Mouse (Mus musculus): ENCODE results near the gene Mpp3.

The Mpp3 gene

GRCm38 (mm10) chr11:101980603-101981157 lies 47.6 kb downstream of the Mpp3 start:
- in situ Hi-C loops (cut with MboI; ENCODE audit: low sequenced_read_pairs) = no loop called here

DNA sequence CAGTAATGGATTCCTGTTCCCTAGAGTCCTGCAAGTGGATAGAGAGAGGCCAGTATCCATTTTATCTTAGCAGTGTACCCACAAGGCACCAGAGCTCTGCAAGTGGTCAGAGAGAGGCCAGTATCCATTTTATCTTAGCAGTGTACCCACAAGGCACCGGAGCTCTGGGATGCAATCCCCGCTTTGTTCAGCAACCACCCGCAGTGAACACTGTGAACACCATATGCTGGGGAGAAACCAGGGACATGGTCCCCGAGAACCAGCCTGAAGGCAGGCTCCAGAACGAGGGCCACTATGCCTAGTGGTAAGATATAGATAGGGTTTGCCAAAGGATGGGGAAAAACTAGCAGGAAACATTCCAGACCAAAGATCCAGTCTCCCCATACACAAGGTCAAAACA lies 49.1 kb downstream of the Mpp3 start:
- in situ Hi-C loops (cut with MboI; ENCODE audit: low sequenced_read_pairs) = no loop called here

GRCm38 (mm10) chr11:101976949-101977348 lies 51.3 kb downstream of the Mpp3 start:
- in situ Hi-C loops (cut with MboI; ENCODE audit: low sequenced_read_pairs) = no loop called here

DNA sequence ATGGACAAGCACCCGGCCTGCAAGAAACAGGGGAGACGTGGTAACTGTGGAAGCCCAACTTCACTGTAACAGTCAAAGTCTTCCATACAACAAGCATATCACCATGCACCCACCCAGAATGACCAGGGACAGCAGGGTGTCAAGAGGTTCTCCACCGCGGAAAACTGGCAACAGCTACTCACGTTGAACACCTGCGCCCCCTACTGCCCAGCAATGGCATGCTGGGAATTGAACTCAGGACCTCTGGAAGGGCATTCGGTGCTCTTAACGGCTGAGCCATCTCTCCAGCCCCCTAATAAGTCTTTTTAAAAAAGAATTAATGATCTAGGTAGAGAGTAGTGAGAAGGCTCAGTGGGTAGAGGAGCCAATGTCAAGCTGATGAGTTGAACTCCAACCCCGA lies 53.3 kb downstream of the Mpp3 start:
- in situ Hi-C loops (cut with MboI; ENCODE audit: low sequenced_read_pairs) = no loop called here

DNA sequence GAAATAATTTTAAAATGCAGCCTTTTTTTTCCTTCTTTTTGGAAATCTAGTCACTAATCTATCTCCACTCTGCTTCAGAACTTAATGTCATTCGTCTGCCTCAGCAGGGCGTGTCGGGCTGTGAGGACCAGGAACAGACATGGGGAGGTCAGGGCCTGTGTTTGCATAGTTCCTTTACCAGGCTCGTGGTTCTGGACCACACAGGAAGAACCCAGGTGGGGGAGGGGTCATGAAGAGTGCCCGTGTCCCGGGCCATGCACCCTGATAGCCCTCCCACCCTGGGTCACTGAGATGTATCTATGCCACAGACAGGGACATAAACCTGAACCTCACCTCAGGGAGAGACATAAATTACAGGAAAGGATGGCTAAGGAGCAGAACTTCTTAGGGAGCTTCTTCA lies 54.1 kb downstream of the Mpp3 start:
- in situ Hi-C loops (cut with MboI; ENCODE audit: low sequenced_read_pairs) = no loop called here

- in situ Hi-C loops (cut with MboI; ENCODE audit: low sequenced_read_pairs) = no loop called here
Observed at GRCm38 (mm10) chr11:101973496-101973895, 54.8 kb downstream of the Mpp3 start.

DNA sequence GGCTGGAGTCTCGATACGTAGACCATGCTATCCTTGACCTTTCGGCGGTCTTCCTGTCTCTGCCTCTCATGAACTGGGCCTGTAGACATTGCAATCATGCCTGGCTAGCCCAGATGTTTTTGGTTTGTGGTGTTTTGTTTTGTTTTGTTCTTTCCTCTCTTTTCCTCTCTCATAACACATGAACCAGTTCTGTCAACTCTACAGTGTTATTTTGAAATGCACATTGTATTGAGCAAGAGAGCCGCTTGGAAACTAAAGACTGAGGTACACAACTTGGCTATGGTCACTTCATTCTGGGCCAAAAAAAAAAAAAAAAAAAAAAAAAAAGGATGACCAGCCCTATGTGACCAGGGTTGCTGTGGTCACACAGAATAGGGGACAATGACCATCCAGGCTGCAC lies 55.6 kb downstream of the Mpp3 start:
- in situ Hi-C loops (cut with MboI; ENCODE audit: low sequenced_read_pairs) = no loop called here

- in situ Hi-C loops (cut with MboI; ENCODE audit: low sequenced_read_pairs) = no loop called here
Observed at GRCm38 (mm10) chr11:101972097-101972496, 56.2 kb downstream of the Mpp3 start.

- in situ Hi-C loops (cut with MboI; ENCODE audit: low sequenced_read_pairs) = no loop called here
Observed at GRCm38 (mm10) chr11:101971410-101971809, 56.9 kb downstream of the Mpp3 start.

- in situ Hi-C loops (cut with MboI; ENCODE audit: low sequenced_read_pairs) = loop anchor here (5.0 kb wide), 1 partner anchor 48 kb away; no protein-coding TSS in a partner anchor
Observed at GRCm38 (mm10) chr11:101969835-101970234, 58.4 kb downstream of the Mpp3 start.

- in situ Hi-C loops (cut with MboI; ENCODE audit: low sequenced_read_pairs) = loop anchor here (5.0 kb wide), 1 partner anchor 46 kb away; no protein-coding TSS in a partner anchor
Observed at GRCm38 (mm10) chr11:101968791-101969190, 59.5 kb downstream of the Mpp3 start.

DNA sequence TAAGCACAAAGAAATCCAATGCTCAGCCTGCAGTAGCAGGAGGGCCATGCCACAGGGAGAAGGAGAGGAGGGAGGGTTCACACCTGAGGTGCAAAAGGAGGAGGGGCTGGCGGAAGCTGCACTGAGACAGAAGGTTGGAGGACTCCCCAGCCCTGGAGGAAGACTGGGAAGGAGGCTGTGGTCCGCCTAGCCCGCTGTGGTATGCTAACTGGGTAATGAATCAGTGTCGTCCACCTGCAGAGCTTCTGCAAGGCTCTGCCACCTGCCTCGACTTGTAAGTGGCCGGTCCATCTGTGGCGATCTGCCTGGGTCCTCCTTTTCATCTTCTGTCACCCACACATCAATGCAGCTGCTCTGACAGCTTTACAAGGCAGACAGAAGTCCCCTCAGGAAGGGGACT lies 60.0 kb downstream of the Mpp3 start:
- in situ Hi-C loops (cut with MboI; ENCODE audit: low sequenced_read_pairs) = loop anchor here (5.0 kb wide), 1 partner anchor 46 kb away; no protein-coding TSS in a partner anchor

DNA sequence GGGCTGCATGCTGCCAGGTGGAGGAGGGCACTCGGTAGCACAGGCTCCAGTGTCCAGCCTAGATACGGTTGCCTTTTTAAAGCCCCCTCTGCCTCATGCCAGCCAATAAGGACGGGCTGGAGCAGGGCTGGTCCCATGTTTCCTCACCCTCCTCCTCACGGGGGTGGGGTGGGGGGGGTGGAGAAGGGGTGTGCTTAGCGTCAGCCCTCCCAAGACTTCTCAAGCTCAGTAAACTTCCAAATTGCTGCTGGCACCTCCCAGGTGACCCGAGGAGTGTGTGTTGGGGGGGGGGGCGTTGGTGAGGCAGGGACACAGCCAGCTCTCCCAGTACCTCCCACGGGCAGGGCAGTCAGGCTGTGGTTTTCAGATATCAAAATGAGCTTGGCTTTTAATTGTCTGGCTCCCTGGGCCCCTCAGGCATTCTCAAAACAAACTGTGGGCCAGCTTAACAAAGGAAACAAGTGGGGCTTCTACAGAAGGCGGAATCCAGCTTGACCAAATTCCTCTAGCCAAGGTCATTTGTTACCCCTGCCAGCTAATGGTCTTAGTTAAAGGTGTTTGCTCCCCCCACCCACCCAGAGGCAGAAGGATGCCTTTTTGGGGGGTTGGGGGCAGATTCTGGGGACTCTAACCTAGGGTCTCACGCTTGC lies 61.2 kb downstream of the Mpp3 start, which contains the start of gene Sost:
Sost (minus strand) TSS at position 51 of the 650 bp plus-strand sequence.
- in situ Hi-C loops (cut with MboI; ENCODE audit: low sequenced_read_pairs) = loop anchor here (5.0 kb wide), 1 partner anchor 45 kb away; no protein-coding TSS in a partner anchor

GRCm38 (mm10) chr11:101965553-101965952 lies 62.7 kb downstream of the Mpp3 start:
- in situ Hi-C loops (cut with MboI; ENCODE audit: low sequenced_read_pairs) = loop anchor here (5.0 kb wide), 1 partner anchor 43 kb away; no protein-coding TSS in a partner anchor

DNA sequence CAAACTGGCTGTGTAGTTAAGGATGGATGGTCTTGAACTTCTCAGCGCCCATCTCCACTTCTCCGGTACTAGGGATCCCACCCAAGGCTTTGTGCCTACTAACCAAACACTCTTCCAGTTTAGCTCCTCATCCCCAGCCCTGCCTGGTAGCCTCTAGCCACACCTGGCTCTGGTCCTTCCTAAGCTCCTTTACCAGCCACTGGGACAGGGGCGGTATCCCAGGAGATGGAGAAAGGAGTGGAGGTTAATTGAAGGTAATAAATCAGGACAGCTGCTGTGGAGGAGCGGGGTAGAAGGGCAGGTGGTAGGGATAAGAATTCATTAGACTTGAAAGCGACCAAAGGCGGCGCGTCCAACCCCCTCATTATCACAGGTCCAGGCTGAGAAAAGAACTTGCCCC lies 63.6 kb downstream of the Mpp3 start:
- in situ Hi-C loops (cut with MboI; ENCODE audit: low sequenced_read_pairs) = loop anchor here (5.0 kb wide), 1 partner anchor 42 kb away; no protein-coding TSS in a partner anchor

GRCm38 (mm10) chr11:101963473-101964291 lies 64.6 kb downstream of the Mpp3 start:
- in situ Hi-C loops (cut with MboI; ENCODE audit: low sequenced_read_pairs) = no loop called here

GRCm38 (mm10) chr11:101963043-101963442 lies 65.2 kb downstream of the Mpp3 start:
- in situ Hi-C loops (cut with MboI; ENCODE audit: low sequenced_read_pairs) = no loop called here

- in situ Hi-C loops (cut with MboI; ENCODE audit: low sequenced_read_pairs) = no loop called here
Observed at GRCm38 (mm10) chr11:101957476-101957875, 70.8 kb downstream of the Mpp3 start.

DNA sequence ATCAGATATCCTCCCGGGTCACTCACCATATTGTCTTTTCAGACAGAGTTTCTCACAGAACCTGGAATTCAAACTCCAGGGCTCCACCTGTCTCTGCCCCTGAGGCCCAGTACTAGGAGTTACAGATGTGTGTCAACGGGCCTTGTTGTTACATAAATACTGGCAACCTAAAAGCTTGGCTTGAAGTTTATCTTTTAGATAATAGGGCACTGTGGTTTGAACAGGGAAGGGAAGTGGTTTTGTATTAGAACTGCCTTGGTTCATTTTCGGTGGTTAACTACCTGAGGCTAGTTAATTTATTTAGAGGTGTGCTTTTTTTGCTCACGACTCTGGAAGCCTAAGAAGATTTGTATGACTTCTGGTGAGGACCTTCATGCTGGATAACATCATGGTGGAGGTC lies 74.8 kb downstream of the Mpp3 start:
- in situ Hi-C loops (cut with MboI; ENCODE audit: low sequenced_read_pairs) = no loop called here

DNA sequence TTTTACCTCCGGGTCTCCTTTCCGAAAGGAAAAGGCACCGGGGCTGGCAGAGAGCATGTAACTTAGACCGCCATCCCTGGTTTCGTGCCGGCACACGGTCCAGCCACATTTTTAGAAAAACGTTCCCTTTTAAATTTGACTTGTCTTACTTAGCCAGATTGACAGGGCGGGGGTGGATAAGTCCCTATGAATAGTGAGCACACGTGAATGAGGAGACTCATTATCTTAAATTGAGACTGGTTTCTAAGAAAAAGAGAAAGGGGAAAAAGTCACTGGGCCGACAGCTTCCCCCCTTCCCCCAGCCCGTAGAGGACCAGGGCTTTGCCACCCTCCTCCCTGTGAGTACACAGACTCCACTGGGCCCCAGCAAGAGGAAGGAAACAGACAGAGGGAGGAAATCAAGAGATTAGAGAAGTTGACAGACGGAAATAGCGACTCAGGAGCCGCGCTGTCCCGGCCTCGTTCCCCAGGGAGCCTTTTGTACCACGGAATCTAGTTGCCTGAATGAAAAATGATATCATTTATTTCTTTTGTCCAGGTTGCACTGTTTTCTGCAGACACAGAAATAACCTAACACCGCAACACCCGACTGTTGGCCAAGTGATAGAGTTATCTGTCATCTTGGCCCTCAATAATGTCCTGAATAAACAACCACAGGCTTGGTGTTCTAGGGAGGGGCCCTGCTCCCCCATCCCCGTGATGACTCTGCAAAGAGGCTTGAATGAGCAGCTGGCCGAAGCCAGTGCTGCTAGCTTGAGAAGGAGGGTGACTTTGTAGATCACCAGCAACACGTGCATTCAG lies 75.5 kb downstream of the Mpp3 start:
- in situ Hi-C loops (cut with MboI; ENCODE audit: low sequenced_read_pairs) = no loop called here

DNA sequence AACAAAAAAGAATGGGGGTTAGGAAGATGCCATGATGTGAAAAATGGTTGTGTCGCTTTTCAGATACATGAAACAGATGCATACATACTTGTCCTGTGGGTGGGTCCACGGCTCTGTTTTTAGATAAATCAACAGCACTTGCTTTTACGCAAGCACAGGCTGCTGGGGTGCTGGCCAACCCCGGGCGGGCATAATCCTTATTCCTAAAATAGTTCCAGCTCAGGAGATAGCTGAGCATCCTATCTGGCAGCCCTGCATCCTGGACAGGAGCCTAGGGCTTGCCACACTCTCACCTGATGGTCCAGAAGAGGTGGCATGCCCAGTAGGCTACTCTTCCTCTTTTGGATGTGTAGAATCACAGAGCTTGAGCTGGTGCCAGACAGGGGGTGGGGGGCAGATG lies 78.2 kb downstream of the Mpp3 start:
- in situ Hi-C loops (cut with MboI; ENCODE audit: low sequenced_read_pairs) = no loop called here

Data from CH12F3 (cell line).